Mouse (Mus musculus) thymus, postnatal 0 days (tissue): ENCODE data around the gene Ttc13. TPM values are rescaled to one million over a fixed set of nuclear protein-coding genes. Genes with fewer than 3 reads are reported as not detected.
A peak's percentile ranks its signal among the peaks of the same experiment; 100 is the strongest.

ENCODE experiments used
- DNase-seq: peaks from one replicate; pipeline ENCODE4 v3.0.0-alpha.2; 2015; ENCODE audit warnings: low spot score
- polyA plus RNA-seq: library from polyadenylated mRNA; unstranded; fragments of >200 nt; fragmentation: Nextera tagmentation; extraction: Ambion mirVana; gene quantifications from 2 replicates; pipeline ENCODE4 v1.2.1, GENCODE M21; 2015

The Ttc13 gene
- 50.8 and 54.3 TPM in 2 replicates for polyA plus RNA-seq

DNA sequence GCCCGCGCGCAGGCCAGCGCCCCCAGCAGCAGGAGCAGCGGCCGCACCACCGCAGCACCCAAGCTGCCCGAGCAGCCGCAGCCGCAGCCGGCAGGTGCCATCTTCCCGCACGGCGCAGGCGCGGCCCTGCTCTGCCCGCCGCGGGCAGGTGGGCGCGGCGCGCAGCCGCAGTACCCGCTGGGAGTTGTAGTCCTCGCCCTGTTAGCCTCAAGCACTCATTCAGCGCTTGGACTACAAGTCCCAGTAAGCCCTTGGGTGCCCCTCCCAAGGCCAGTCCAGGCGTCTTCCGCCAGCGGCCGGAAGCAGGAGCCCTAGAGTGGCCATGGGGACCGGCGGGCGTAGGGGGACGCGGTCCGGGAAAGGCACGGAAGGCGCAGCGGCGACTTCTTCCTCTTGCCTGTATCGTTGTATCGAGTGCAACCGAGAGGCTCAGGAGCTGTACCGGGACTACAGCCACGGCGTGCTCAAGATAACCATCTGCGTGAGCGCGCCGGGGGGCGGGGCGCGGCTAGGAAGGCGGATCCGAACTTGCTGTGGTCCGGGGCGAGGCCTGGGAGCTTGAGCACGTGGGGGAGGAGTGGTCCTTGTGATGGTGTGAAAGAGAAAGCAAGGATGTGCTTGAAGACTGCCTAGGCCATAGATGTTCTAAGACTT, at the start of gene Ttc13, which contains the start of gene Arv1:
TSS of gene Ttc13 (minus strand) at position 122 of the 654 bp plus-strand sequence.
TSS of gene Arv1 (plus strand) at position 278 of the 654 bp plus-strand sequence.
- DNase-seq, result peak; percentile 96

DNA sequence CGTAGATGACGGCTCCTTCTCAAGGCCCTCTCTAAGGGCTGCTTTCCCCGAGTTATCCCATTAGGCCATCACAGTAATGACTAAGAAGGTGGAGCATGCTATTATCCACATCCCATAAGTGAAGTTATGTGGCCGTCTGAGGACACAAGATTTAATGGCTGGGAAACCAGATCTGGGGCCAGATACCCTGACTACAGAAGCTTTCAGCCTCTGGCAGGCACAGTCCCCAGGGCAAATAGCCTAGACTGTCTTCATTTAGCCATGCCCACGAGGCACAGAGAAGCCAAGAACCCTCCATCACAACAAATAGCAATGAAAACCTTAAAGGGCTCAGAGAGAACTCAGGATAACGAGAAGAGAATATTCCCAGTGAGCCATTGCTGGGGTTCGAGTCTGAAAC, 41.3 kb upstream of the Ttc13 start:
- DNase-seq, result no peak

DNA sequence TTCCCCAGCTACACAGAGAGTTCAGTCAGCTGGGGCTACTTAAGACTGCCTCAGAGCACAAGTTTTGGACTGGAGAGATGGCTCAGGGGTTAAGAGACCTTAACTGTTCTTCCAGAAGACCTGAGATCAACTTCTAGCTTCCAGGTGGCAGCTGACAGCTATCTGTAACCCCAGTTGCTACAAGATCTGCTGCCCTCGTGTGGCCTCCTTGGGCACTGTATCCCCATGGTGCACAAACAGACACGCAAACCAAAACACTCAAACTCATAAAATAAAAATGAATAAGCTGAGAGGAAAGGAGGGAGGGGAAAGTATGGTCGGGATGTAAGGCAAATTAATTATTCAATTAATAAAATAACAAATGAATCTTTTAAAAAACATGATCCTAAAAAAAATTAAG, 36.8 kb upstream of the Ttc13 start:
- DNase-seq, result peak; percentile 61

DNA sequence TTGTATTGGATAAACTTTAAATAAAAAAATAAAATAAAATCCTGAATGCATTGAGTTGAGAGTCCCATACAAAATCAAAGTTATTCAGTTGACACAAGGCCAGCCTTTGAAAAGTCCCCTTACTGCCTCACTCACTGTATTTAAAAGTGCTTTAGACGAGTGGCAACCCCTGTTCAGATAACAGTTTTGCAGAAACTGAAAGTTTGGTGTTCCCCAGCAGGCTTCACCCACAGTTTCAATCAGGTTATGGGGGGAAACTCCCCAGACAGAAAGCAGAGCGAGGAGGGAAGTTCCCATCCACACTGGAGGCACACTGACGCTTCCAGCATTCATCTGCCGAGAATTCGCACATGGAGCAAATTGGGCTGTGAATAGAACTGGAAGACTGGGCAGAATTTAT, 34.8 kb upstream of the Ttc13 start:
- no peak for DNase-seq

DNA sequence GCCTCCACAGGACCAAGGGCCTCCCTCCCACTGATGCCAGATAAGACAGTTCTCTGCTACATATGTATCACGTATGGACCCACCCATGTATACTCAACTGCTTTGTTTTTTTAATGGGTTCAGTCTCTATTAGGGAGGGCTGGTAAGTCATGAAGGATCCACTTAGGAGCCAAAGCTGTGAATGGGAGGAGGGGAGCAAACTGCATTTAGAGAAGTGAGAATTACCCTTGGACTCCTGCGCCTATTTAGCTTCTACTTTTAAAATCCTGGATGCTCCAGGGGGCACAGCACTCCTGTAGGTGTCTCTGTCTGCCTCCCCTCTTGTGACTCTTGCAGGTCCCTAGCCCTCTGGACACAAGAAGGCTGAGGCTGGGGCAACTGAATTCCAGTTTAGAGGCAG, 34.4 kb upstream of the Ttc13 start:
- no peak for DNase-seq

DNA sequence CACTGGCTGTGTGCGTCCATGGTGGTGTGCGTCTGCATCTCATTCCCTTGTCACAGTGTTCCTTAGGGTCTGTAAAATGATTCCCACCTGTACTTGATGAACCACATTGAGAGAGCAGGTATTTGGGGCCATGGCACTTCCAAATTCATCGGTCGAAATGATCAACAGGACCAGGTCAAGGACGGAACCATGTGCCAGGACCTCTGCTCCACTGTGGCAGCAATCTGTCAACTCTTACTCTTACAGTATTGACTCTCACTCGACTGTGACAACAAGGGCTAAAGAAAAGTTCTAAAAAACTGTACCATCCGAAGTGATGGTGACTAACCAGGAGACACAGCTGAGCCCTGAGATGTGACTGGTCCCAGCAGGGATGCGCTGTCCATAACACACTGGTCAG, 33.7 kb upstream of the Ttc13 start:
- DNase-seq, result no peak

DNA sequence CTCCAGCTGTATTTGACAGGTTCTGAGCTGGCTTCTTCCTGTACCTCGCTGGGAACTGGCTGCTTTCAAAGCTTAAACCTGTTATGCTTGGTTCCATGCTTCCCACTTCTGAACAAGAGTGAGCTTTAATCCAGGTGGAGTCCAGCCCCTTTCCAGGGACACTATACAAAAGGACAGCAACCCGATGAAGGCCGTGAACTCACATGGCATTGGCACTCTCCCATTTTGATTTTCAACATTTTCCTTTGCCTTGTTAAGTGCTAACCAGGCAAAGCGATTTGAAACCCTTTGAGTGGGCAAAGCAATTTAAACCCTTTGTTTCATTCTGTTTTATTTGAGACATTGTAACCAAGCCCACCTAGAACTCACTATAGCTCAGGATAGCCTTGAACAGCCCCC, 33.0 kb upstream of the Ttc13 start:
- DNase-seq, result no peak

DNA sequence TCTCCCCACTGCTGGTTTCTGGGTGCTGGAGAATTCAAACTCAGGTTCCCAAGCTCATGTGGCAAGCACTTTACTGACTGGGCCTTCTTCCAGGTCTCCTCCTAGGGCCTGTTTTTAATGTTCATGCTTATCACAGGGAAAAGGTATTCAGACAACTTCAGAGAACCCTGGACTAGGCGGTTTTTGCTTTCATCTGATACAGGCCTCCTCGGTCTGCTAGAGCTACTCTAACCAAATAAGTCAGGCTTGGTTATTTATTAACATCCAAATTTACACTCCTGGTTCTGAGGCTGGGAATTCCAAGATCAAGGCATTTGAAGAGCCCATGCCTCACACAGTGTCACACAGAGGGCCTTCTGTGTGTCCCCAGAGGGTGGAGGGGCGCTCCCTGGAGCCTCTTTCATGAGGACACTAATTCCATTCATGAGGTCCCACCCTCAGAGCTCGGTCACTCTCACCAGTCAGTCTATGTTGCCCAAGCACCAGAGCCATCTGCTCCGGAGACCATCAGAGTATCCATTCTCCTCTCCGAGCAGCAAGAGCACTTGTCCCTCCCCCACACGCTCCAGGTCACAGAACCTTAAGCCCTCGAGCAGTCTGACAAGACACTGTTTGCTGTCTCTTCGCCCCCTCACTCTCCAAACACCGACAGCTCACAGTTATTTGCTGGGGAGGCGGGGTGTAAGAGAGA, 32.5 kb upstream of the Ttc13 start:
- no peak for DNase-seq

DNA sequence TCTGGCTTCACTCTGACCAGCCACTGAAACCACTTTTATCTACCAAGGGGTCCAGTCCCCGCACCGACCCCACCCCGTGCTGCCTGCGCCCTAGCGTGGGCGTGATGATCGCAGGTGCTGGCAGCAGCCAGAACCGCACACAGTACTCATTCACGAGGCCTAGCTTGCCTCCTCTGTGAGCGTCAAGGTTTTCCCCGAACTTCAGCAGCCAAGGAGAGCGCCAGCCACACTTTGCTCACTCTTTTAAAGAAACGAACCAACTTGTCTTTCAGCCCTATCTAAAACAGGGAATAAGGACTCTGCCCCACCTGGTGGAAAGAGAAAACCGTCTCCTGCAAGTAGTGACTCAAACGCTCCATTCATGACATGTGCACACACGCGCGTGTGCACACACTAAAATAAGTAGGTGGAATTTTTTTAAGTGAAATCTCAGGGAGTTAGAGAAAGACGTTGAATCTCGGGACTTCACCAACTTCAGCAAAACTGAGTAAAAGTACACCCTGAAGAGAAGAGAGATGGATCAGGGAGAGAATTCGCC, 30.6 kb upstream of the Ttc13 start:
- DNase-seq, result no peak

DNA sequence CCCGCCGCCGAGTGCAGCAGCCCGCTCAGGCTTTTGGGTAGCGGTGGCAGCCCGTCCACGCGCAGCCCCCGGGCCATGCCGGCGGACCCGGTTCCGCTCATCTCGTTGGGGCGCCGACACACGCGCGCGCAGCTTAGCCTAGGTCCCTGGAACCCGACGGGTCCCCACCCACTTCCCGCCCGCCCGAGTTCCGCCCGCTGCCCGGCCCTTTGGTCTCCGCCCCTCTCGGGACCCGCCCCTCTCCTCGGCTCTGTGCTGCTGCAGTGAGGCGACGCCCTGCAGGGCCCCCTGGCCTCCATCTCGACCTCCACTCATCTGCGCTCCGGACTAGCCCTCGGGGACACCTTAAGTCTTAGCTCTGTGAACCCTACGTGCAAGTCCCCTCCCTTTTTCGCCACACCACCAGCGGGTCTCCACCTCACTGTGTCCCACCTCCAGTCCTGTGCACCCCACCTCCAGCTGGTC, 30.0 kb upstream of the Ttc13 start, which contains the start of gene Fam89a:
TSS of gene Fam89a (minus strand) at position 124 of the 465 bp plus-strand sequence.
- peak; percentile 53 for DNase-seq

DNA sequence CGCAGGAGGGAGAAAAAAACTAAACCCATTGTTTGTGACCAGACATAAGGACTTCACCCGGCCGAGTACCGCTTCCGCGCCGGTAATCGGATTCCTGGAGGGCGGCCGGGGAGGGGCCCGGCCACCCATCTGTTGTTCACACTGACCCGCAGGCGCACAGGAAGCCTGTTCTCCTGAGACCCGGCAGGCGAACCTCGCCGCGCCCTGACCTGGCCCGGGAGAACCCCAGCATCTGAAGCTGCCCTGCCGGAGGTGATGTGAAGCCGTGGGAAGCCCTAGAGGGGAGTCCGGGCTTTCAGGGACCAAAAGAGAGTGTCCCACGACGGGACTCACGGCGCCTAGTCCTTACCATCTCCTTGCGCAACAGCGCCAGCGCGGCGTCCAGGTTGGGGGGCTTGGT, 29.4 kb upstream of the Ttc13 start:
- no peak for DNase-seq

DNA sequence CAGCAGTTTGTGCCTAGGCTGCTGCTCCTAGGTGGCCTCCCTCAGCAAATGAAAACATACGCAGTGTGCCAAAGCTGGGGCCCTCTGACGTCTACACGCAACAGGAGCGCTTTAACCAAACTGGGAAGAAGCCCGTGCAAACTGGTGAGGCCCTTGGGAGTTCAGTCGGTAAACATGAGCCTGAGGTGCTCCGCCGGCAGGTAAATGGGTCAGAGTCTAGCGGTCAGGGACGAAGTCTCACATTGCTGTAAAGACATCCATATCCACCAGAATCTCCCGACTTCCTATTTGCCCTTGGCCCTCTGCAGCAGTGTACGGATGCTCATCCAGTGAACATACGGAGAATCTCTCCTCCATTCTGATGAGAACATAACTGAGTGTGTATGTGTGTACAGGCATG, 24.9 kb upstream of the Ttc13 start:
- no peak for DNase-seq

DNA sequence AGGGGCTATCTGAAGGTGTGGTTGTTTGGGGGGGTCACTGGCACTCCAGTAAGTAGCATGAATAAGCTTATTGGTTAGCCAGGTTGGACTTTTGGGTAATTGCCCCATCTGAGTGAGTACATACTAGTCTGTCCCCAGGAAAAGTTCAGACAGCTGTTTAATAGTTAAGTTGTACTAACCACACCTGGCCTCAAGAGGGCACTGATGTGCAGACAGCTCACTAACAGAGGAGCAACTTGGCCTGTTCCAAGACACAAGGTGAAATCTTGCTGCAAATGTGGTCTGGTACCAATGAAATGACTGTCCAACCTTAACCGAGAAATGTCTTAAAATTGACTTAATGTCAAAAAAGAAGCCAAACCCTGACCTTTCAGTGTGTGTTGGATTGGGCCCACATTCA, 17.5 kb upstream of the Ttc13 start:
- DNase-seq, result peak; percentile 37

DNA sequence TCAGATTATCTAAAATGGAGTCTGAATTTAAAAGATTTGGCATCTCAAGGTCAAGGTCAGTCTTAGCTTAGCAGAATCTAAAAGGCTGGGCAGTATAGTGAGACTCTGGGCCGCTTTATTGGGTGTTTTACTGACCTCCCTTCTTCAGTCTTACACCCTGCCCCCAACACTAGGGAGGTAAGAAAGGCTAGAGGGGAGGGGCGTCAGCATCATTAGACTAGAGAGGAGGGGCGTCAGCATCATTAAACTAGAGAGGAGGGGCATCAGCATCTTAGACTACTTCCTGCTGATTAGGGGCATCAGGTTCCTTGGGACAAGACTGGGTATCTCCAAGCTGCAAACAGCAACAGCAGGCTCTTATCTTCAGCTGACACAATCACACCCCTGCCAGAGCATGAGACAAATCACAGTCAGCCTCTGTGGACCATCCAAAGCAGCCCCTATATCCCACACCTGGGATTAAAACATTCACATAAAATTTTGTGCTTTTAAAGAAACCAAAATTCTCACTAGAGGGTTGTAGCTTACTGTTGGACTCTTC, 13.7 kb upstream of the Ttc13 start:
- no peak for DNase-seq

DNA sequence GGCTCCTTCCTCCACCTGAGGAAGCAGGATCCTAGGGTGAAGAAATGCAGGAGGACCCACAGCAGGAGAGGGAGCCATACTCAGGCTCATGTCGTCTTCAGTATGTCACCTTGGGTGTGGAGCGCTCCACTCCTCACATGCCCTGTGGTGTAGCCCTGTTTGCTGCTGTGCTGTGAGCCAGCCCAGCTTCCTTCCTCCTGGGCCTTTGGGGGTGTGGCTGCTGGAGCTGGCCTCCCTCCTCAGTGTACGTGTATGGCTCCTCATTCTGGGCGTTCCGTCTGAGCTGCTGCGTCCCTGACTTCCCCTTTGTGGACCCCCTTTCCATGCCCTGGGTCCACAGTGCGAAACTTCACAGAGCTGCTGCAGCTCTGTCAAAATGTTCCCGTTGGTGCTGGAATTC, 11.0 kb upstream of the Ttc13 start:
- DNase-seq, result no peak

DNA sequence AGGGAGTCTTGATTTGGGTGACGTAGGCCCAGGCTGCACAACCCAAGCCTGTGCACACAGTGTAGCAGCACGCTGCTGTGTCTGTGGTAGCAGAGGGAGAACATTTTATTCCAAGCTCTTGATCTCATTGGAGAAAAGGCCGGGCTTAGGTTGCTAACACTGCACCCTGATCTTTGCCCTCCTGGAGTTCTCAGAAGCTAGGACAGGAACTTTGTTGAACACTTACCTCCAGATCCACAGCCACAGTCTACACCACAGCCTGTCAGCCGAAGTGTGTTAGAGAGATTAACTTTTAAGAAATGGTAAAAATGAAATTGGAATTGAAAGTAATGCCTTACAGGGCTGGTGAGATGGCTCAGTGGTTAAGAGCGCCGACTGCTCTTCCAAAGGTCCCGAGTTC, 2.5 kb upstream of the Ttc13 start:
- DNase-seq, result no peak

DNA sequence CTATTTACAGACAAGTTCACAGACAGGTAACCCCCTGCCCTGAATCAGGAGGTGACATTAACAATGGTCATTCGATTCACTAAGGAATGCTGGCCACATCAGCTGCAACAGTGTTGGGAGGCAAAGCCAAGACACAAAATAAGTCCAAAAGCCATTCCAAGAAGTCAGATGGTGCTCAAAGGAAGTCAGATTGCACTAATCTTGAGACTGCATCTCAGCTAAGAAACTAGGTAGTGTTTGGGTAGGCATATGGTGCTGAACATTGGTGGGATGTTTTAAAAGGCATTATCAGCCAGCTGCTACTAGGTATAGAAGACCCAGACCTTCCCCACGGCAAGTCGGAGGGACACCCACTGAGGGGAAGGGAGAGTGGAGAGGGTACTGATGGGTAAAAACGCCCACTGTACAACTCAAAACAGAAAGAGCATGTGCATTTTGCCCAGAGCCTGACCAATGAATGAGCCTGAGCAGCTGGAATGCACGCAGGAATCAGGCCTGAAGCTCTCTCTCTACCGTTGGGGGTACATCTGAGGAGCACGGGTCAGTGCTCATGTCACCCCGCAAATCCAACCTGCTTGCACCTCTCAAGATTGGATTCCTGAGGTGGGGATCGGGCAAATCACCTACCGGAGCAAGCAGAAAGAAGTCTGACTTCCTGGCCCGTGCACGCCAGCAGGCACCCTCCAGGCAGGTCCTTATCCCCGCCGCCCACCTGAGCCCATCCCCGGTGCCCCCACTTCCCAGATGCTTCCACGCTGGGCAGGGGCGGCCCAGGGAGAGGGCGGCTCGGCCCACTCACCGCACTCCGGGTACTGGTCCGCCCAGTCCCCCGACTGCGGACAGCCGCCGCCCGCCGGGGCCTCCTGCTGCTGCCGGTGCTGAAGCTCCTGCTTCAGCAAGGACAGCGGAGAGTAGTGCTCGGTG, 583 bp downstream of the Ttc13 start:
- peak; percentile 38 for DNase-seq

DNA sequence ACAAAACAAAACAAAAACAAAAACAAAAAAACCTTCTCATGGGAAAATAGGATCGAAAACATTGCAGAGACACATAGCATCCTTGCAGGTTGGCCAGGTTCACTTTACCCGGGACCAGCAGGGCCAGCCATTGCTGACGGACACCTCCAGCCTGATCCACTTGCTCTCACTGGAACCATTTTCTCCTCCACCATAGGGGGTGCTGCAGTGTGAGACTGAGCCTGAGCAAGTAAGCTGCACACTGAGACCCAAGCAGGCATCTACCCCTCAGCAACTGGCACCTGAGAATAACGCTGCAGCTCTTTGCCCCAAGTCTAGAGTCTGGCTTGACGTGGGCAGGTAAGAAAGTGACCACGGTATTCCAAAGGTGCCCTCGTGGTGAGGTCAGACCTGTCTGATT, 1.6 kb downstream of the Ttc13 start:
- peak; percentile 28 for DNase-seq

DNA sequence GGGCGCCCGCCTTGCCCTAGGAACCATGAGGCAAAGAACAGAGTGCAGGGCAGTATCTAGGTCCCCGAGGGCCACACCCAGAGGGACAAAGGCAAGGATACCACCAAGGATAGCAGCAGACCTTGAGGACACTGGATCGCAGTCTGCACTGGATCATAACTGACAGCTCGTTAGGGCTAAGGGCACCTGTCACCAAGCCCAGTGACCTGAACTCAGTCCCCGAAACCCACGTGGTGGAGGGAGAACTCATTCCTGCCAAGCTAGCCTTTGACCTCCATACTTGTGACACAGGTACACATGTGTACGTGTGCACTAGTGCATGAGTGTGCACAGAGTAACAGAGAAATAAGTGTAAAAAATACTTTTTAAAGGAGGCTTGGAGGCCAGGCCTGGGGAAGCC, 6.0 kb downstream of the Ttc13 start:
- no peak for DNase-seq

DNA sequence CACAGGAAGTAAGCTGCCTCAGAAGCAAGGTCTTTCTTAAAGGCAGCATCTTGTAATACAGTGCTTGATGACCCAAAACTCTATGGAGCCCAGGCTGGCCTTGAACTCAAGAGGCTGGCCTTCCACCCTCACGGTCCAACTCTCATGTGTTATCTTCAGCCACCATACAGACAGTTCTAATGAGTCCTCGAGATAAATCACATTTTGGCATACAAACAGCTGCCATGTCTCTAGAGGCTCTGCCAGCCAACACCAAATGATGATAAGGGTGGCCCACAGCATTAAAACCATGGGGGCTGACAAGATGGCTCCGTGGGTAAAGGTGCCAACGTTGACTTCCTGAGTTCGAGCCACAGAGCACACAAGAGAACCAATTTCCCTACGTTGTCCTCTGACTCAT, 8.6 kb downstream of the Ttc13 start:
- DNase-seq, result no peak

DNA sequence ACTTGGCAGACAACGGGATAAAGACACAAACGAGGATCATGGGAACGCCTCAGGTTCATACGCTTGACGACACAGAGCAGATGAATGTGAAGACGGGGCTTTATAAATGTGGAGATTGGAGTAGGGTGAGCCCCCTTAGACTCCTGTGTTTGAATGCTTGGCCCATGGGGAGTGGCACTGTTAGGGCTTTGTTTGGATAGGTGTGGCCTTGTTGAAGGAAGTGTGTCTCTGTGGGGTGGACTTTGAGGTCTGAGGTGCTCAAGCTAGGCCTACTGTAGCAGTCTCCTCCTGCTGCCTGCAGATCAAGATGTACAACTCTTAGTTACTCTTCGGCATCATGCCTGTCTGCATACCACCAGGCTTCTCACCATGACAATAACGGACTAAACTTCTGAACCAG, 16.0 kb downstream of the Ttc13 start:
- DNase-seq, result no peak
